Mouse (Mus musculus): ENCODE results near the gene Olfr1220. TPM values are rescaled to one million over a fixed set of nuclear protein-coding genes. Genes with fewer than 3 reads are reported as not detected.

Gene Olfr1220
- not detected for total RNA-seq (2021)
- long read RNA-seq, experiment 1: 0 reads
- long read RNA-seq, experiment 2: 0 reads

- no peak for DNase-seq
These were observed at the start of gene Olfr1220 for GRCm38 (mm10) chr2:89106735-89107134. TSS of gene Olfr1220 (minus strand) at chr2:89106835.

GRCm38 (mm10) chr2:89151460-89151859 is 44.8 kb upstream of the Olfr1220 start, which contains the start of gene Olfr1223:
TSS of gene Olfr1223 (minus strand) at chr2:89151560.
- DNase-seq: no peak

- no peak for DNase-seq
These were observed 26.3 kb upstream of the Olfr1220 start, which contains the start of gene Olfr1222 for GRCm38 (mm10) chr2:89132954-89133353. TSS of gene Olfr1222 (minus strand) at chr2:89133054.

- DNase-seq: no peak
These were observed 10.5 kb upstream of the Olfr1220 start, which contains the start of gene Olfr1221 for GRCm38 (mm10) chr2:89117183-89117582. TSS of gene Olfr1221 (minus strand) at chr2:89117283.

GRCm38 (mm10) chr2:89105651-89106050 is 984 bp downstream of the Olfr1220 start:
- DNase-seq: no peak

GRCm38 (mm10) chr2:89093848-89094247 is 12.8 kb downstream of the Olfr1220 start:
- DNase-seq: no peak

- DNase-seq: no peak
These were observed 23.2 kb downstream of the Olfr1220 start, which contains the start of gene Olfr1219 for GRCm38 (mm10) chr2:89083413-89083812. TSS of gene Olfr1219 (minus strand) at chr2:89083513.

- no peak for DNase-seq
These were observed 25.1 kb downstream of the Olfr1220 start for GRCm38 (mm10) chr2:89081487-89081886.

GRCm38 (mm10) chr2:89061087-89061486 is 45.5 kb downstream of the Olfr1220 start, which contains the start of gene Olfr1218:
TSS of gene Olfr1218 (minus strand) at chr2:89061187.
- DNase-seq: no peak

Other genes with a start within 250 kb of the Olfr1220 start
- gene Olfr1206, start 243.6 kb downstream of the Olfr1220 start, total RNA-seq (2021): not detected
- gene Olfr1208, start 204.5 kb downstream of the Olfr1220 start, total RNA-seq (2021): not detected
- not detected for gene Olfr1209, start 191.7 kb downstream of the Olfr1220 start, total RNA-seq (2021)
- not detected for gene Olfr1211, start 168.7 kb downstream of the Olfr1220 start, total RNA-seq (2021)
- gene Olfr1212, start 152.9 kb downstream of the Olfr1220 start, total RNA-seq (2021): not detected
- not detected for gene Gm13762, start 126.6 kb downstream of the Olfr1220 start, total RNA-seq (2021)
- gene Olfr1214, start 114.2 kb downstream of the Olfr1220 start, total RNA-seq (2021): not detected
- gene Olfr1215, start 99.9 kb downstream of the Olfr1220 start, total RNA-seq (2021): not detected
- not detected for gene Olfr1216, start 88.5 kb downstream of the Olfr1220 start, total RNA-seq (2021)
- gene Olfr1217, start 74.8 kb downstream of the Olfr1220 start, total RNA-seq (2021): not detected
- not detected for gene Olfr1218, start 45.6 kb downstream of the Olfr1220 start, total RNA-seq (2021)
- gene Olfr1219, start 23.3 kb downstream of the Olfr1220 start, total RNA-seq (2021): not detected
- not detected for gene Olfr1221, start 10.4 kb upstream of the Olfr1220 start, total RNA-seq (2021)
- gene Olfr1222, start 26.2 kb upstream of the Olfr1220 start, total RNA-seq (2021): not detected
- not detected for gene Olfr1223, start 44.7 kb upstream of the Olfr1220 start, total RNA-seq (2021)
- gene Olfr1224-ps1, start 57.3 kb upstream of the Olfr1220 start, total RNA-seq (2021): not detected
- not detected for gene Olfr1225, start 67.8 kb upstream of the Olfr1220 start, total RNA-seq (2021)
- gene Olfr1226, start 93.2 kb upstream of the Olfr1220 start, total RNA-seq (2021): not detected
- gene Olfr1228, start 147.2 kb upstream of the Olfr1220 start, total RNA-seq (2021): not detected
- gene Olfr1229, start 181.2 kb upstream of the Olfr1220 start, total RNA-seq (2021): not detected
- not detected for gene Olfr1230, start 190.4 kb upstream of the Olfr1220 start, total RNA-seq (2021)
- gene Olfr1231, start 200.2 kb upstream of the Olfr1220 start, total RNA-seq (2021): not detected
- gene Olfr1232, start 222.8 kb upstream of the Olfr1220 start, total RNA-seq (2021): not detected
- not detected for gene Olfr1233, start 235.6 kb upstream of the Olfr1220 start, total RNA-seq (2021)

All from gastrocnemius, postnatal 25 days (tissue).